Mouse (Mus musculus) urinary bladder, adult 18-20 months (tissue): ENCODE data around the gene Ndufa13.

Experiments used
- DNase-seq, 2 experiments: peaks; one replicate each; pipeline ENCODE4 v3.0.0; 2022; ENCODE audit warnings: low spot score in 2 of 2, mixed read lengths in 2 of 2

Ndufa13 gene

DNA sequence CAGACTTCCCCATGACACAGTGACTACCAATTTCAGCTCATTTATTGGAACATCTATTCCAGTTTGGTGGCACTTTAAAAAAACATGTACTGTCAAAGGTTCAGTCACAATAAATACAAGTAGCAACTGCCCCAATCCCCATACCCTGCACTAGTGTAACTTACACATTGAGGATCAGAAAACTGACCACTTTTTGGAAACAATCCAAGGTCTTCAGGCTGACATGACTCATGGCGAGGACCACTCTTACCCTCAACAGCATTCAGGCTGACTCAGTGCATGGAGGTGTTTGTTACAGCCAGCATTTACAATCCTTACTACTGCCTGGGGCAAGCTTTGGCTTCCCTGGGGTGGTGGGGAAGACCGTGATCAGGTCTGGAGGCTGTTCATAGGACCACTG lies 4.7 kb upstream of the Ndufa13 start:
- no peak for DNase-seq

GRCm38 (mm10) chr8:69906260-69906659 lies 3.9 kb upstream of the Ndufa13 start:
- no peak for DNase-seq

GRCm38 (mm10) chr8:69904096-69904495 lies 1.7 kb upstream of the Ndufa13 start:
- DNase-seq = no peak

DNA sequence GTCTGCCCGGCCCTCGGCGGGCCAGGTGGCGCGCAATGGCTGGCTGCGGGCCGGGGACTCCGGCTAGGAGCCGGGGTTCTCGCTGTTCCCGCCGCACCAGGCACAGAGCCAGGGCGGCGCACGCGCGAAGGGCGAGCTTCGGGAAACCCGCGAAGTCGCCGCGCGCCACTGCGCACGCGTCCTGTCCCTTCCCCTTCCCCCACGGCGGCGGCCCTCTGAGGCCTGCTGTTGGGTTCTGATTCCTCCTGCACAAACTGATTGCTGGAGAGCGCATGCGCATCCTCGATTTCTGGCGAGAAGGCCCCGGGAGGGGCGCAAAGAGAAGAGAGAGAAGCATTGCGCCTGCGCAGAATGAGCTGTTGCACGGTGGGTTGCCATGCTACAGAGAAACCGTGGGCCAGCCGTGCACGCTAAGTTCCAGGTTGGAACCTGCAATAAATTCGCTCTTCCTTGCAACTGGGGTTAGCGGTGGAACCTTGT lies 745 bp upstream of the Ndufa13 start:
- DNase-seq = peak; percentile 96 to 98

- peak; percentile 95 to 99 for DNase-seq
Observed at GRCm38 (mm10) chr8:69901484-69902162, 735 bp downstream of the Ndufa13 start.

DNA sequence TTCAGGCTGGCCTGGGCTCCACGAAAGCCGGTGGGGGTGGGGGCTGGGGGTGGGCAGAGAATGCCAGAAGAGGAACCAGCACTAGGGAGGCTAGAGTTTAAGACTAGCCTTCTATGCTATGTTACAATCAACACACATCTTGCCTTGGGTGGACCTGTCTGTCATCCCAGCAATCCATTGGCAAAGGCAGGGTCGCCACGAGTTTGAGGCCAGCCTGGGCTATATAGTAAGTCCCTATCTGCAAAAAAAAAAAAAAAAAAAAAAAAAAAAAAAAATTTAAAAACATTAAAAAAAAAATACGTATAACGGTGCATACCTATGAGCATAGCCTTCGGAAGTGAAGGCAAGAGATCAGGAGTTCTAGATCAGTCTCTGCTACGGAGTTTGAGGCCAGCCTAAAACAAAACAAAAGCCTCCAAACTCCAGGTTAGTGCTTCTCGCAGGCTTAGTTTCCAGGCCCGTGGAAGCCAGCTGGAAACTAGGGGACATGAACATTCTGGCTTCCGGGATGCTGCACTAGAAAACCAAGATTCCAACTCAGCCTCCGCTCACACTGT lies 1.4 kb downstream of the Ndufa13 start:
- no peak for DNase-seq

GRCm38 (mm10) chr8:69899876-69900275 lies 2.5 kb downstream of the Ndufa13 start:
- no peak for DNase-seq

- DNase-seq = no peak
Observed at GRCm38 (mm10) chr8:69897857-69898256, 4.5 kb downstream of the Ndufa13 start.

DNA sequence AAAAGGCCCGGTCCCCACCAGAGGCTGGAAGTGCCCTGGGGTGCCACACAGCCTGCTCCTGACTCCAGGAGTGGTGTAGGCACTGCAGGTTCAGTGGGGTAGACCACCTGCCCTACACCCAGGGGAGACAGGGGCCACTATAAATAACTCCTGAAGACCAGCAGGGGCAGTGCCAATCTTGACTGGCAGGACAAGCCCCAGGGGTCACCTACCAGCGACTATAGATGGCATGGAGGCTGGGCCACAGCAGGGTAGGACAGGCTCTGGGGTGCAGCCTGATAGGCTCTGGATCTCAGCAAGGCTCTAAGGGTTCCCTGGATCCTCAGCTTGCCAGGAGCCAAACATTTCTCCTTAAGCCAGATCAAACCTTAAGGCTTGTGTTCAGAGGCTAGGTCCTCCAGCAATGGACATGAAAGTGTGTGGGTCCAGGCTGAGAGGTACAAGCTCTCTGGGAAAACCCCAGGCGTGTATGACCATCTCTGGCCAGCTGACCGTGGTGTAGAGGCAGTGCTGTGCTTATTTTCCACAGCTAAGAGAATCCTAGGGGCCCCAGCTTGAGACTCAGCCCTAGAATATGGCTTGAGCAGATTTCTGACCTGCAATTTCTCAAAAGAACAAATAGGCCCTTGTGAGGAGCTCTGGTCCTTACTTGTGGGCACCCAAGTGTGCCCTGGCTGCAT lies 6.4 kb downstream of the Ndufa13 start:
- DNase-seq = no peak

GRCm38 (mm10) chr8:69894836-69895332 lies 7.5 kb downstream of the Ndufa13 start:
- no peak for DNase-seq

DNA sequence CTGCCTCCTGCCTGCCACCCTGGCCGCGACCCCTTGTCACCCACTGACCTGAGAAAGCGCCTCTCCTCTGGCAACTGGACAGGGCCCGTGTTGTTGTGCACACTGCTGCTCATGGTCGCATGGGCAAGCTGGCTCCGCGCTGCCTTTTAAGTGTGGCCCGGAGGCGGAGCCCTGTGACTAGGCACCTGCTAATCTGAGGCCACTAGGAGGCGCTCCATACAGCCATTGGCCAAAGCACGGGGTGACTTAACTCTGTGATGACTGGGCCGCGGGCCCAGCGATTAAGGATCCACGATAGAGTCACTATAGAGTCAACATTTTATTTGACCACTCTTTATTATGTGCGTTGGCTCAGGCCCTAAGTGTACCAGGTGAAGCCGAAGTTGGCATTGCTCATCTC lies 8.5 kb downstream of the Ndufa13 start:
- DNase-seq = no peak

DNA sequence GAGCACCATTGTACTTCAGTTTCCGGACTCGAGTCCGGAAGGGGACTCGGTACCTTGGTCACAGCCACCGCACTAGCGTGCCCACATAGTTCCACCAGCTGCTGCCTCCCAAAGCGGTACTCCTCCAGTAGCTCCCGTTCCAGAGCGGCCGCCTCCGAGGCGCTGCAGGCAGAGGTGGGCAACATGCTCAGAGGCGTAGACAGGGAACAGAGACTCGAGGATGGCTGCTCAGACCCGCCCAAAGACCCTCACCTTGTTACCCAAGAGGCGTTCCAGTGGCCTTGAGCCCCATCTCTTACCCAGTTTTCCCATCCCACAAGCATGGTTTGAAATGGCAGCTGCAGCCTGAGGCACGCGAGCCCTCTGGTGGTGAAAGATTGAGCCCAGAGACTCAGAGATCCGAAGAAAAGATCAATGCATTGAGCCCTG lies 11.5 kb downstream of the Ndufa13 start:
- DNase-seq = no peak

DNA sequence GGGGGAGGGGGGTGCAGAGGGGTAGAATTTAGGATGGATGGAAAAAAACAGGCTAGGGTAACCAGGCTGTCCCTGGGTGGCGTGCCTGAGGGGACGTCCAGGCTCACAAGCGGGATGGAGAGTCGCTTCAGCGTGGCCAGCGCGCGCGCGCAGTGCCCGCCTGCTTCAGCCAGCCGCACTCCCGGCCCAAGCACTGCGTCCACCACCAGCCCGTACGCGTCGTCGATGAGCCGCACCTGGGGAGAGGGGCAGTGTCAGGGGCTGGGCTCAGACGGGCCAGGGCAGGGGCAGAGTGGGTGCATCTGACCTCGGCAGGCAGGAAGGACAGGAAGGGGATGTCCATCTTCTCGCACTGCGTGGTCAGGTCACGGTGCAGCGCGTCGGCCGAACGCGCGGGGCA lies 13.5 kb downstream of the Ndufa13 start:
- no peak for DNase-seq

DNA sequence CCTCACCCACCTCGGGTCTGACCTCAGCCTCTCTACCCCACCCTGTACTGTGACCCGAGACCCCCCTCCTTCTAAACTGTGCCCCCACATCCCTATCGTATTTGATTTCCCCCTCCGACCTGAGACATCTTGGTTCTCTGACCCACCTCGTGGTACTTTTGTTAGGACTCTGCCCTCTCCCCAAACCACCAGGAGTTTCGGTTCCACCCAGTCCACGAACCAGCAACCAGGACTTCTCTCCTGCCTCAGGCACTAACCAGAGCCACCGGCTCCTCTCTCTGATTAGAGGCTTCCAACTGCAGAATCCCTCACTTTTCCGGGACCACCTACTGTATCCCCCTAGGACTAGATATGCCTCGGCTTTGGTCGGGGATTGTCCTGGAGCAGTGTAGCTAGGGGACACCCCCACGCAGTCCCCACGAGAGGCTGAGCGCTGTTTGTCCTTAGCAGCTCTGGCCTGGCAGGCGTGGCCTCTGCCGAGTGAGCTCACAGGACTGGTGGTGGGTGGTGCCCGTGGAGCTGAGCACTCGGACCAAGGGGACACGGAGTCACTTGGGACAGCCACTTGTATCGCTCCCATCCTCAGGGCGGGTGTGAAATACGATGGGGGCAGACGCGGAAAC lies 14.0 kb downstream of the Ndufa13 start:
- DNase-seq = no peak

DNA sequence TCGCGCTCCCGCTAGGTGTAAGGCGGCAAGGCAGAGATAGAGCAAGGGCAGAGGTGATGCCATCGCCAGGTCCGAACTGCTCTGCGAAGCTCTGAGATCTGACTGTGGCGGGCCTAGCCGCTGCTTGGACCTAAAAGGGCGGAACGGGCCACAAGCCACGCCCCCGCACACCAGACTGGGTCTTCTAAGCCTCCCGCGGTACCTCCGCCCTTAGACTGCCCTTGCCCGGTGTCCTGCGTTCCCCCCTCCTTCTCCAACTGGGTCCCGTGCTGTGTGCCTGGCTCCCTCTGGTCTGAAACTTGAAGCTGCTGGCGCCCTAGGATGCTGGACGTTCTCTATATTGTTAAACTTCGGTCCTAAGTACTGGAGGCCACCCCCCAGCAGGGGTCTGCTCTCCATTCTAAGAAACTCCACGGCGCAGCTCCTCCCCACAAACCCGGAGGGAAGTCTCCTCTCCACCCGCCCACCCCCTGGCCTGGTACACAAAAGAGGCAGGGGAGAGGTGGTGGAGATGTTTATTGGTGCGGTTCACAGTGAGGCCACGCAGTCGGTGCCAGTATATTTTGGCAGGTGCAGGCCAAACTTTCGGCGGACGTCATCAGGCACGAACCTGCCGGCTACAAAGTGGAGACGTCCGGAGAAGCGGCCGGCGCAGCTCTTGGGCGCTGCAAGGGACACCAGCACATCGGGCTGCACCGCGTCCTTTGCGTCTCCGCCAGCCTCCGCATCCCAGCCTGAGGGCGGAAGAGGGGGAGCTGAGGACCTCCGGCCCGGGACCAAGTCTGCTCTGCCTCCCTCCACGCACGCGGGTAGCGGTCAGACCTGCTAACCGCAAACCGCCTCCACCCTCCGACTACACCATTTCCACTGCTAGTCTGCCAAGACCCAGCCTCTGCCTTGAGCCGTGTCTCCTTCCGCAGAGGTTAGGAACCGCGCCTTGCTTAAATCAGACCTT lies 14.8 kb downstream of the Ndufa13 start, which contains the start of gene Cilp2:
Gene Cilp2 (minus strand): TSS at position 399 of the 955 bp plus-strand sequence.
- no peak for DNase-seq

- no peak for DNase-seq
Observed at GRCm38 (mm10) chr8:69884141-69884540, 18.2 kb downstream of the Ndufa13 start.

DNA sequence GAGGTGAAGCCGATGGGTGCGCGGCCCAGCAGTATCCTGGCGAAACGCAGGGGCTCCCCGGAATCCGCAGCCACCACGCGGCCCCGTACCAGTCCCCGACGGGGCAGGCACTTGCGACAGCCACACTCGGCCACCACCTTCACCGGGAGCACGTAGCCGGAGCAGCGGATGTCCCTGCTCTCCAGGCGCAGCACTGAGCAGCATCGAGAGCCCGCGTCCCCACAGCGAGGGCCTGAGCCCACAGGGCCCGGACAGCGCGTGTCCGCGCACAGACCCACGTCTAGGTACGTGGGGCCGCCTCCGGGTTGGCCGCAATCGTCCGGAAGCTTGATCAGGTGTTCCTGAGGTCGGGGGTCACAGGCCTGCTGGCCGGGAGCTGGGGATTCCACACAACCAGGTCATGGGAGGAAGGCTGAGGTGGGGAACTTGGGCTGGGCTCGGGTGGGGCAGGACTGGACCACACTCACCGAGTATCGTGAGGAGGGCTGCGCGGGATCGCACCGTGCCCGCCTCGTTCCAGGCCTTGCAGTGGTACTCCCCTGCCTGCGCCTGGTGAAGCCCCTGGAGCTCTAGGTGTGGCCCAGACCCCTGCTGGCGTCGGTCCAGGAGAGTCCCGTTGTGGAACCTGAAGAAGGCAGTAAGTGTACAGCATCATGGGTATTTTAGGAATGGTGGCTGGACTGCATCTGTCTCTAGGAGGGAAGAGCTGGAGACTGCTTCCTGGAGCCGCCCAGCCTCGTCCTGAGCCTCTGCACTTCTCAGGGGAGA lies 19.3 kb downstream of the Ndufa13 start:
- DNase-seq = no peak

GRCm38 (mm10) chr8:69882021-69882756 lies 20.2 kb downstream of the Ndufa13 start:
- peak in 1 of 2 experiments; percentile 48 for DNase-seq

DNA sequence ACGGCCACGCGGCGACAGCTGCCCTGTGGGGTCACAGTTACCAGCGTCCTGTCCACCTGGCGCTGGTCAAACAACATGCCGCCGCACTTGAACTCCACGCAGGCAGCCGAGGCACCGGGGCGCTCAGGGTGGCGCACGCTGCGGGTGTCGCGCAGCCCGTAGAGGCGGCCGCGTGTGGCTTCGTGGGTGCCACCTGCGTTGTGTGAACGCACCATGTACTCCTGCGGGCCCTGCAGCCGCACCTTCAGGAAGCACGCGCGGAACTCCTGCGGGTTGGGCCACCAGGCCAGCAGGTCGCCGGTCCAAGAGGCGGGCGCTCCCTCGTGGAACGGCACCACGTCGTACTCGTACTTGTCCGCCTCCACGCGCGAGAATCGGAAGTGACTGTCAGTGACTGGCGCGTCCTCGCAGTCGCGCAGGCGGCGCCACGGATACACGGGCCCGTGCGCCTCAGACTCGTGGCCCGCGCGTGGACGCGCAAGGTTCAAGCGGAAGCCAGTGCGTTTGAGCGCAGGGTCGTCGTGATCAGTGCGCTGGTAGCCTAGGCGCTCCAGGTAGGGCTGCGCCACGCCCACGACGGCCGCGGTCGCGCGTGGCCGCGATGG lies 21.0 kb downstream of the Ndufa13 start:
- DNase-seq = no peak
